Mouse (Mus musculus) right cerebral cortex, postnatal 14 days (tissue): ENCODE measurements at regions not wholly inside any gene's neighbourhood (a gene's known extent, or its start where the extent isn't known, plus 50 kb on each side); places are given as distances from the start of the nearest gene placed in this dataset.
"Not testable (repeated sequence)": the region's sequence is repeated elsewhere in the genome, so short reads cannot be mapped to it uniquely, and the experiment has no call there.

Experiments
- DNase-seq: peaks from one replicate; pipeline ENCODE4 v3.0.0; 2022

DNA sequence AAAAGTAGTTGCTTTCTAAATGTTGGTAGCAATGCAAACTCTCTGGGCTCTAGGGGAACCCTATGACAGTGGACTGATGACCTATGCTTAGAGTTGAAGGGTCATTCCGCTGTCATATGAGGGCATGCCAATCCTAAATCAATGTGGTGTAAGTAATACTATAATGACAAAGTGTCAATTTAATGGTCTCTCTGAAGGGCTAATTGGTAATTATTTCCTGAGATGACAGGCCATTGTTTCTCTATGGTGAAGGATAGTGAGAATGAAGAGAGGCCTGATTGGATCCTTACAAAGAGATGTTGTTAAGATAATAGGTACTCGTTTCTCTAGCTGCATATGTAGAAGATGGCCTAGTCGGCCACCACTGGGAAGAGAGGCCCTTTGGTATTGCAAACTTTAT, 299.7 kb upstream of the Pou3f2 start:
- no peak for DNase-seq

DNA sequence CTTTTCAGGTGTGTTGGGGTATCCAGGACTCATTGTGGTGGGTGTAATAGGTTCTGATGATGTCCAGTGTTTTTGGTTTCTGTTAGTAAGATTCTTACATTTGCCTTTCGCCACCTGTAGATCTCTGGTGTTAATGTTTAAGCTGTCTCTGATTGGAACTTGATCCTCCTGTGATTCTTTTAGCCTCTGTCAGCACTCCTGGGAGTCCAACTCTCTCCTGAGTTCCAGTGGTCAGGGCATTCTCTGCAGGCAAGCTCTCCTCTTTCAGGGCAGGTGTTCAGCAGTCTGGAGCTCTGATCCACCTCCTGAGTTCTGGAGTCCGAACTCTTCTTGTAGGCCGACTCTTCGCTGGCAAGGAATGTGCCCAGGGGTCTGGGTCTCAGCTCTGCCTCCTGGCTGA, 274.9 kb upstream of the Pou3f2 start:
- DNase-seq, result not testable (repeated sequence)
